Mouse (Mus musculus) forebrain, embryonic 12.5 days (tissue): ENCODE measurements around the gene Mapk8ip1. TPM values are rescaled to one million over a fixed set of nuclear protein-coding genes. Genes with fewer than 3 reads are reported as not detected.
A peak's percentile ranks its signal among the peaks of the same experiment; 100 is the strongest.

Experiments used
- ATAC-seq: fragments of 200-750 bp; cut with Nextera tagmentation; 2 replicates; pipeline ENCODE4 v1.8.0; 2017; ENCODE audit warnings: moderate TSS enrichment; ENCODE audit not compliant: low FRiP score
- H3K27ac ChIP-seq: fragments of 300-500 bp; sonication (generic); 2 replicates; pipeline ENCODE4 v1.5.1; 2016; ENCODE audit warnings: mild to moderate bottlenecking
- H3K27me3 ChIP-seq: fragments of 300-500 bp; sonication (generic); 2 replicates; pipeline ENCODE4 v1.6.1; 2016; ENCODE audit warnings: mild to moderate bottlenecking
- H3K36me3 ChIP-seq: fragments of 300-500 bp; sonication (generic); replicated peaks from 2 replicates; pipeline ENCODE4 v1.6.1; 2016; ENCODE audit warnings: mild to moderate bottlenecking
- H3K4me1 ChIP-seq: fragments of 300-500 bp; sonication (generic); 2 replicates; pipeline ENCODE4 v1.6.1; 2016
- H3K4me2 ChIP-seq: fragments of 300-500 bp; sonication (generic); 2 replicates; pipeline ENCODE4 v1.6.1; 2016; ENCODE audit warnings: mild to moderate bottlenecking, moderate library complexity
- H3K4me3 ChIP-seq: fragments of 300-500 bp; sonication (generic); replicated peaks from 2 replicates; pipeline ENCODE4 v1.5.1; 2016; ENCODE audit warnings: mild to moderate bottlenecking
- H3K9ac ChIP-seq: fragments of 300-500 bp; sonication (generic); 2 replicates; pipeline ENCODE4 v1.6.1; 2016; ENCODE audit warnings: mild to moderate bottlenecking
- H3K9me3 ChIP-seq: fragments of 300-500 bp; sonication (generic); 2 replicates; pipeline ENCODE4 v1.6.1; 2016
- WGBS: fragments of 180-500 bp; shearing (Covaris S2); methylation state at CpG from one replicate; pipeline ENCODE4 v1.1.7; 2016; 5-methylcytosine and 5-hydroxymethylcytosine counted together
- polyA plus RNA-seq: library from polyadenylated mRNA; unstranded; fragments of >200 nt; fragmentation: Nextera tagmentation; extraction: Ambion mirVana; gene quantifications from 2 replicates; pipeline ENCODE4 v1.2.1, GENCODE M21; 2016

Gene Mapk8ip1
- polyA plus RNA-seq, 1 experiment from 2014 or later: 83.5 TPM

DNA sequence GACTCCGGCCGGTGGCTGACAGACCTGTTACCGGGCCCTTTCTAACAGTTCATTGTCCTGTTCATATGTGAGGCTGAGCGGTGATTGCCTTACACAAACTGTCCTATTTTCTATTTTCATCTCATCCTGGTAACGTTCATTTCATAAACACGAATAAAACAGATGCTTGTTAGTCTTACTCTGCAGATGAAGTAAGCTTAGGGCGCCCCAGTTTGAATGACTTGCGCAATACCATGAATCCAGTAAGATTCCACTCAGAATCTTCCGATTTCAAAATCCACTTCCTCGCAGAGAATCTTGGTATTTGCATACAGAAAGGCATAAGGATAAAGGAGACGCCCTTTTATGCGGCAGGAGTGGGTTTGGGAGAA is 33.3 kb upstream of the Mapk8ip1 start:
- Histone ChIP-seq H3K27me3 (0 out of 2 replicates have a peak, but pooled peaks cover 9% of the 10 kb centered on the region), H3K36me3 (no peaks in the 10 kb centered on the region), H3K4me1 (peaks cover 48% of the 10 kb centered on the region), H3K9me3 (no peaks in the 10 kb centered on the region), H3K4me3 (peak overlapping the region; percentile 80), H3K9ac (peak overlapping the region; percentile 56), H3K4me2 (peak overlapping the region; percentile 78), H3K27ac (no peak overlapping the region)
- 8% methylated on average over 12 of the region's 12 CpGs for WGBS
- ATAC-seq: no peak

DNA sequence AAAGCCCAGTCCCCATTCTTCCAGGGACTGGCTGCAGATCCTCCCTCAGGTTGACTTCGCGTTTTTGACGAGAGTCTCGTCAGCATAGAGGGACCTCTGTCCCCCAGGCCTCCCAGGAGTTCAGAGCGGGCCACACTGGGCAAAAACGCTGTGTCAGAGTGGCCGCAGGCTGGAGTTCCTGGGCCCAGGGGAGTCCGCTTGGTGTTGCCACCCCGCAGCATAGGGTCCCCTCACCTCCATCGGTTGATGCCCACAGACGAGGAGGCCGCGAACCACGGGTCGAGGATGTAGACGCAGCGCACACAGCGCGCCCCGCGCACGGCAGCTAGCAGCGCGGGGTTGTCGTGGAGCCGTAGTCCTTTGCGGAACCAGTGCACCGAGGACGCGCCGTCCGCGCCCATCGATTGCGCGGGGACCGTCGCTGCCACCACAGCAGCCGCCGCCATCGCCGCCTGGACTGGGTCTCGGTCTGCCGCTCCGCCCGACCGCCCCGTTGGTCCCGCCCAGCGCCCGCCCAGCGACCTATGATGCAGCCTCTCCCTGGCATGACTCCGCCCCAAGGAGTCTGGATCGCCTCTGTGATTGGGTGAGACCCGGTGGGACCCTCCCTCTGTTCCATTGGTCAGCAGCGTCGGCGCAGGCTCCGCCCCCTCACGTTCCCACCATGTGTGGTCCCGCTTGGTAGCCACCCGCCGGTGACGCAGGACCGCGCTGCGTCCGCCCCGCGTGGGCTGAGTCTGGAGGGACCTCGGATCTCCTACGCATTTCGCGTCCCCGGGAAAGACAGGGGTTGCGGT is 32.7 kb upstream of the Mapk8ip1 start, which contains the start of gene Cry2:
Gene Cry2, minus strand, starts transcription at position 466 of the 797 bp plus-strand sequence.
- 0 out of 2 replicates have a peak, but pooled peaks cover 9% of the 10 kb centered on the region for H3K27me3 ChIP-seq
- H3K4me1 ChIP-seq: peaks cover 52% of the 10 kb centered on the region
- ATAC-seq: peak; percentile 98
- H3K9ac ChIP-seq: peak within 1 kb of the TSS; percentile 86
- no peaks in the 10 kb centered on the region for H3K9me3 ChIP-seq
- under 1% methylated on average over 74 of the region's 76 CpGs for WGBS
- no peaks in the 10 kb centered on the region for H3K36me3 ChIP-seq
- peak within 1 kb of the TSS; percentile 78 for H3K4me2 ChIP-seq
- H3K4me3 ChIP-seq: peak within 1 kb of the TSS; percentile 80
- H3K27ac ChIP-seq: peak within 1 kb of the TSS; percentile 70

DNA sequence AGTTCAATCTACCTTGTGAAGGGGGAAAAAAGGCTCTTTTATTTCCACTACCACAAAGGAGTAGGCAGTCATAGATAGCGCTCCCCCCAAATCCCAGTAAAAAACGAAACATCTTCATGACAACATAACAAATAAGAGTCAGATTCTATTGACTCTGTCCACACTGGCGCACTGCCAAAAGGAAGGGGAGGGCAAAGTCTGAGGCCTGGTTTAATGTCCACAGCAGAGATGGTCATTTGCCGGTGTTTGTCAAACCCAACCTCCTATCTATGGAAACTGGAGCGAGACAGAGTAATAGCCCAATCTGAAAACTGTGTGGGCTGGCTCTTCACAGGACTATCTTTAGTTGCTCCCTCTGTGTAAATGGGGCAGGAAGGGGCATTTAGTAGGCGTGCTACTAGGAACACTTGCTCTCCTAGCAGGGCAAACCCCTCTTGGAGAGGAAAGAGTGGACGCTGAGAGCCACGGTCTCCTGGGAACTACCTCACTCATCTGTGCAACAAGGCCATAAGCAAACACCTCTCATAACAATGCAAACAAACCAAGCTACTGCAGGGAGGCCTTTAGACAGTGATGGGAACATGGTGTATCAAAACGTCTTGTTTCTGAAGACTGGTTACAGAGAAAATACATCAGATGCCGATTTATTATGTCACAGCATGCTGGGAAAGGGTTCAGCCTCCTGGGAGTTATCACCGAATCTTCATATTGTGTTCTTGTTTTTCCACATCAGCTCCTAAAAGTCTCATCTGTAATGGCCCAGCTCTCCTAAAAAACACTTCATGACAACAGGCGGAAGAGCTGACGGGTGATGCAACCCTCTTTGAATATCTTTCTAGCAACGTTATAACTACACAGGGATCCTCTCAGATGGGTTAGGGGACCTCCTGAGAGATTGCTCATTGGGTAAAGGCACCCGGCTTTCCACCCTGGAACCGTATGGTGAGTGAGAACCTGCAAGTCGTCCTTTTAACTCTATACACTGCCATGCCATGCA is 31.5 kb upstream of the Mapk8ip1 start:
- no peaks in the 10 kb centered on the region for H3K36me3 ChIP-seq
- H3K4me1 ChIP-seq: peaks cover 63% of the 10 kb centered on the region
- 50% methylated on average over 17 of the region's 17 CpGs for WGBS
- peak overlapping the region; percentile 78 for H3K4me2 ChIP-seq
- no peak for ATAC-seq
- no peaks in the 10 kb centered on the region for H3K9me3 ChIP-seq
- H3K27me3 ChIP-seq: 0 out of 2 replicates have a peak, but pooled peaks cover 9% of the 10 kb centered on the region
- peak overlapping the region; percentile 80 for H3K4me3 ChIP-seq
- peak overlapping the region; percentile 86 for H3K9ac ChIP-seq
- peak overlapping the region; percentile 79; the same call in 1 of the 2 replicates for H3K27ac ChIP-seq

DNA sequence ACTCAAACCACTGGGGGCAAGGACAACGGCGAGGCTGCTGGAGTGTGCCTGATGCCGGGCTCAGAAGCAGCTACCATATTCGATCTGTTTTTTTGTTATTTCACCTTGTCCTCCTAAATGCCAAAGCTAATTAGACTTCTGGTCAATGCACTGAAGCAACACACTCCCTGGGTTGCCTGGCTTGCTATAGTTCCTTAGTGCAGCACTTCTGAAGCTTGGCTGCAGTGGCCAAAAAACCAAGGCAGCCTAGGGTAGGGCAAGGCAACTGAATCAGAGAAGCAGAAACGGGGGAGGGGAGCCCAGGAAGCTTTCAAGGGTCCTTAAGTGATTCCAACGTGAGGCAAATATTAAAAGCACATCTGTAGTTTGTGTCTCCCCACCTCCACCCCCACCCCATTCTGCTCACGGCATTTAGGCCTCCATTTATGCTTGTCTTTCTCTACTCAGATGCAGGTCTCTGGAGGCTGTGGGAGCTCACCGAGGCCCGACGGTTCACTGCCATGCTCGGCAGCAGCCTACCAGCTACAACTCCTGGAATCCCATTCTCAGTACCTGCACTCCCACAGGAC is 30.6 kb upstream of the Mapk8ip1 start:
- H3K4me3 ChIP-seq: peak overlapping the region; percentile 80
- peak overlapping the region; percentile 78 for H3K4me2 ChIP-seq
- H3K4me1 ChIP-seq: peaks cover 69% of the 10 kb centered on the region
- H3K27me3 ChIP-seq: 0 out of 2 replicates have a peak, but pooled peaks cover 9% of the 10 kb centered on the region
- no peaks in the 10 kb centered on the region for H3K36me3 ChIP-seq
- H3K9me3 ChIP-seq: no peaks in the 10 kb centered on the region
- no peak for ATAC-seq
- H3K9ac ChIP-seq: peak overlapping the region; percentile 86
- peak overlapping the region; percentile 79 for H3K27ac ChIP-seq
- 30% methylated on average over 11 of the region's 11 CpGs for WGBS

DNA sequence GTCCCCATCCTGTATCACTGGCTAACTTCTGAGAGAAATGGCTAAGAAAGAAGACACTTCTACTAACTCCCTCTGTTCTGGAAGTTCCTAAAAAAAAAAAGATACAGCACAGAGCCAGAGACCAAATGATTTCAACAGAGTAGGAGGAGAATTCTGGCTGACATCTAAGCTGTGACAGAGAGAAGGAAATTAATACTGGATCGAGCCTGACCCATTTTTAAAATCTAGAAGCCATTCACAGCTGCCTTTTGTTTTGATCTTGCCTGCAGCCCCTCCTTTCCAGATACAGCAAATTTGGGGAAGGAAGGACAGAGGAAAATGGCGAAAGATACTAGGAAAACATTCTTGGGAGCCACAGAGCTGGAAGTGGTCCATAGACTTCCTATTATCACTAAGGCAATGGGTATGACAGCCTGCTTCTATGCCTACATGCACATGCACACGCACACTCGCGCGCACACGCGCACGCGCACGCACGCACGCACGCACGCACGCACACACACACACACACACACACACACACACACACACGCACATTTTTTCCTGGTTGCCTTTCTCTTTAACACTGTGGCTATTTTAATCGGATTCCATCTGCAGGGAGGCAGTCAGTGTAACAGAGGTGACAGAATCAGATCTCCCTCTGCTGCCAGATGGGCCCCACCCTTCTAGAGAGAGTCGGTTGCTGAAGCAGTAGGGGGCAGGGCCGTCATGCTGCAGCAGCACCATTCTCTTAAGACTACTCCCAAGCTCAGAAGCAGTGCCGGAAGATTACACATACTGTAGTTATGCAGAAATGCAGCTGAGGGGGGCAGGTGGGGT is 29.9 kb upstream of the Mapk8ip1 start:
- Histone ChIP-seq H3K4me1 (peaks cover 76% of the 10 kb centered on the region), H3K9ac (peak overlapping the region; percentile 86), H3K27me3 (0 out of 2 replicates have a peak, but pooled peaks cover 9% of the 10 kb centered on the region), H3K4me2 (peak overlapping the region; percentile 78), H3K4me3 (peak overlapping the region; percentile 80), H3K27ac (peak overlapping the region; percentile 79), H3K9me3 (no peaks in the 10 kb centered on the region), H3K36me3 (0 out of 2 replicates have a peak, but pooled peaks cover 3% of the 10 kb centered on the region)
- 67% methylated on average over 21 of the region's 21 CpGs for WGBS
- peak; percentile 52; the same call in 1 of the 2 replicates for ATAC-seq

GRCm38 (mm10) chr2:92430089-92430488 is 29.0 kb upstream of the Mapk8ip1 start:
- Histone ChIP-seq H3K4me1 (peaks cover 85% of the 10 kb centered on the region), H3K4me2 (no peak overlapping the region), H3K27ac (no peak overlapping the region), H3K27me3 (0 out of 2 replicates have a peak, but pooled peaks cover under 1% of the 10 kb centered on the region), H3K36me3 (0 out of 2 replicates have a peak, but pooled peaks cover 3% of the 10 kb centered on the region), H3K9me3 (no peaks in the 10 kb centered on the region), H3K4me3 (no peak overlapping the region), H3K9ac (no peak overlapping the region)
- WGBS: 92% methylated on average over 2 of the region's 2 CpGs
- ATAC-seq: no peak

DNA sequence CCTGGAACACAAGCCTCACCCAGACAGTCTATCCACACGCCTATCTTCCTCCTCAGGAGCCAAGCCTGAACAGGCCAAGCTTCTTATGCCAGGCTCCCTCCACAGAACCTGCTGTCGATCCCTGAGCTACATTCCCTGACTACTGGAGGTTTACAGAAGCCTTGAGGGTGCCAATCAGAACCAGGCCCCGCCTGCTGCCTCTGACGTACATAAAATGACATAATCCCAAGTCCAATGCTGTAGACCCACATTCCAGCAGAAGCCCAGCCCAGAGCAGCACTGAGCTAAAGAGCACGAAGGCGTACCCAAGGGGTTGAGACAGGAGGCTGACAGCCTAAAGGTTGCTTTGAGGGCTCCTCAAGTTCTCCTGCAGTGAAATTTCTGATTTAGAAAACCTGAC is 26.8 kb upstream of the Mapk8ip1 start:
- ATAC-seq: no peak
- H3K36me3 ChIP-seq: peaks cover 16% of the 10 kb centered on the region
- no peak overlapping the region for H3K27ac ChIP-seq
- no peak overlapping the region for H3K4me3 ChIP-seq
- no peaks in the 10 kb centered on the region for H3K27me3 ChIP-seq
- H3K9me3 ChIP-seq: no peaks in the 10 kb centered on the region
- WGBS: 63% methylated on average over 6 of the region's 6 CpGs
- H3K4me2 ChIP-seq: no peak overlapping the region
- no peak overlapping the region for H3K9ac ChIP-seq
- peaks cover 89% of the 10 kb centered on the region for H3K4me1 ChIP-seq

GRCm38 (mm10) chr2:92426426-92426825 is 25.4 kb upstream of the Mapk8ip1 start:
- Histone ChIP-seq H3K4me2 (no peak overlapping the region), H3K36me3 (peaks cover 31% of the 10 kb centered on the region), H3K4me3 (no peak overlapping the region), H3K4me1 (peaks cover 75% of the 10 kb centered on the region), H3K9me3 (no peaks in the 10 kb centered on the region), H3K9ac (no peak overlapping the region), H3K27me3 (no peaks in the 10 kb centered on the region), H3K27ac (peak overlapping the region; percentile 76; the same call in 1 of the 2 replicates)
- no peak for ATAC-seq
- 89% methylated on average over 3 of the region's 3 CpGs for WGBS

GRCm38 (mm10) chr2:92425366-92425765 is 24.3 kb upstream of the Mapk8ip1 start:
- 70% methylated on average over 4 of the region's 4 CpGs for WGBS
- peak overlapping the region; percentile 76; the same call in 1 of the 2 replicates for H3K27ac ChIP-seq
- H3K27me3 ChIP-seq: no peaks in the 10 kb centered on the region
- no peak overlapping the region for H3K9ac ChIP-seq
- H3K4me2 ChIP-seq: peak overlapping the region; percentile 15; the same call in 1 of the 2 replicates
- H3K36me3 ChIP-seq: peaks cover 41% of the 10 kb centered on the region
- no peaks in the 10 kb centered on the region for H3K9me3 ChIP-seq
- H3K4me3 ChIP-seq: no peak overlapping the region
- ATAC-seq: peak; percentile 31
- H3K4me1 ChIP-seq: peaks cover 64% of the 10 kb centered on the region

DNA sequence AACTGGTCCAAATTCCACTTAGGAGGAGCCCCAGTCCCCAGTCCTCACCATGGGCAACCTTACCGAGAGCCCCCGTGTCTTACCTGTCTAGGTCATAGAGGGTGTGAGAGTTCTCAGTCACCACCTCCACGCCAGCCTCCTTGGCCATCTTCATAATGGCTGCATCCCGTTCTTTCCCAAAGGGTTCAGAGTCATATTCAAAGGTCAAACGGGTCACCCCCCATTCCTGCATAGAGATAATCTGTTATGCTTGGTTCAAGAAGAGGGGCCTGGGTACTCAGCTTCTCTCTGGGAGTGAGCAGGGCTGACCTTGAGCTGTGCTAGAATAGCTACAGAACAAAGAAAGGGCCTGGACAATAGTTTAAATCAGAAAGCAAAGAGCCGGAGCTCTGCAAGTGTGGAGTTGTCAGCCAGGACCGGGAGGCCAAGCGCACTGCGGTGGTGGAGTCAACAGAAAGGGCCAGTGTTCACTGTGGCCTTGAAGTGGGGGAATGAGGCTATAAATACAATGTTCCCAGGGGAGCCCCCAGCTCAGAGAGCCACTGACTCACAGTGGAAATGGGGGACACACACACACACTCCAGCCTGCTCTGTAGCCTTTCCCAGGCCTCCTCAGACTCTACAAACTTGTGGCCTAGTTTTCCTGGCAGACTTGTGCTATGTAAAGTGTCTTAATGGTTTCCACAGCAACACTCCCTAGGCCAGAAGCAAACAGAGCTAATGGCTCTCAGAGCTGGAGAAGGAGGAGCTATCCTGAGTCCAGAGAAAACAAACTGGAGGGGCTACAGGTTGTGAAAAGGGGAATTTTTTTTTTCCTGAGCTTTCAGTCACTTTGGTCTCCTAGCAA is 23.6 kb upstream of the Mapk8ip1 start:
- H3K27ac ChIP-seq: peak overlapping the region; percentile 89
- H3K9me3 ChIP-seq: no peaks in the 10 kb centered on the region
- WGBS: 38% methylated on average over 9 of the region's 9 CpGs
- no peaks in the 10 kb centered on the region for H3K27me3 ChIP-seq
- H3K4me1 ChIP-seq: peaks cover 60% of the 10 kb centered on the region
- H3K36me3 ChIP-seq: peaks cover 48% of the 10 kb centered on the region
- 0 out of 2 replicates have a peak overlapping the region, but pooled peaks have one; percentile 12 for H3K9ac ChIP-seq
- peak; percentile 66 for ATAC-seq
- H3K4me2 ChIP-seq: peak overlapping the region; percentile 15
- no peak overlapping the region for H3K4me3 ChIP-seq
